Comparison of ENCODE assay signal across 7 mouse cellular contexts in genomic region chr4:59199805-59200204, GRCm38 (mm10). TPM values are rescaled to one million over a fixed set of nuclear protein-coding genes. Genes with fewer than 3 reads are reported as not detected.
DNase-seq lines count a peak whose midpoint lies in the region; ATAC-seq and TF ChIP-seq lines count a peak whose summit lies in the region.

No protein-coding gene starts in this region.

- peaks cover 38% of the 10 kb centered on the region for H3K4me1 ChIP-seq in liver, adult 2 months (ENCODE audit: control insufficient read depth, insufficient read depth, low read length)
- H3K4me1 ChIP-seq in embryonic facial prominence, embryonic 15.5 days = peaks cover 38% of the 10 kb centered on the region

- no peak for TF ChIP-seq POLR2A in liver, adult 2 months (IDR thresholded peaks at IDR 0.05; ENCODE audit: extremely low read depth, insufficient read depth, low read length)

- H3K9me3 ChIP-seq in embryonic facial prominence, embryonic 15.5 days (replicated peaks) = no peaks in the 10 kb centered on the region

- WGBS in liver, adult 2 months = 17% methylated on average over 8 of the region's 8 CpGs
- WGBS in embryonic facial prominence, embryonic 15.5 days = 45% methylated on average over 8 of the region's 8 CpGs

- H3K27ac ChIP-seq in liver, adult 2 months (replicated peaks; ENCODE audit: insufficient read depth, low read depth, low read length) = no peak overlapping the region
- H3K27ac ChIP-seq in embryonic facial prominence, embryonic 15.5 days (replicated peaks) = 0 out of 2 replicates have a peak overlapping the region, but pooled peaks have one; percentile 25

- no peaks in the 10 kb centered on the region for H3K36me3 ChIP-seq in liver, adult 2 months (ENCODE audit: control insufficient read depth, insufficient read depth, low read length)
- no peaks in the 10 kb centered on the region for H3K36me3 ChIP-seq in embryonic facial prominence, embryonic 15.5 days

- TF ChIP-seq CTCF in liver, adult 2 months (IDR thresholded peaks at IDR 0.05; ENCODE audit: low read depth, low read length) = no peak

- no peak overlapping the region; the same call in 1 of the 2 replicates for H3K4me2 ChIP-seq in embryonic facial prominence, embryonic 15.5 days (replicated peaks)

- peaks cover 49% of the 10 kb centered on the region for H3K79me2 ChIP-seq in liver, adult 2 months (ENCODE audit: control insufficient read depth, insufficient read depth, low read length)

- no peak overlapping the region for H3K4me3 ChIP-seq in liver, adult 2 months (ENCODE audit: insufficient read depth, low read depth, low read length)
- no peak overlapping the region for H3K4me3 ChIP-seq in embryonic facial prominence, embryonic 15.5 days (replicated peaks)

- peak; percentile 92 for DNase-seq in heart, adult 11 months
- DNase-seq in heart, adult 9 months (ENCODE audit: low spot score in 2 of 2) = no peak
- peak; percentile 48 for DNase-seq in liver, adult 2 months (ENCODE audit: extremely low read depth, low read depth, low spot score)
- no peak for DNase-seq in liver
- DNase-seq in adipocyte (ENCODE audit: low spot score) = no peak

- no peak overlapping the region for H3K9ac ChIP-seq in liver, adult 2 months (ENCODE audit: low read depth, low read length)
- no peak overlapping the region for H3K9ac ChIP-seq in embryonic facial prominence, embryonic 15.5 days

- ATAC-seq in embryonic facial prominence, embryonic 15.5 days (ENCODE audit: insufficient number of reproducible peaks, low FRiP score, low TSS enrichment, low read depth) = no peak
- peak; percentile 43 for ATAC-seq in megakaryocyte-erythroid progenitor cell, adult 5-6 weeks (replicated peaks; ENCODE audit: low FRiP score, low TSS enrichment, poor library complexity, severe bottlenecking)

- H3K27me3 ChIP-seq in liver, adult 2 months (ENCODE audit: control insufficient read depth, insufficient read depth, low read length) = no peaks in the 10 kb centered on the region
- H3K27me3 ChIP-seq in embryonic facial prominence, embryonic 15.5 days = no peaks in the 10 kb centered on the region

RNA-seq across cellular contexts. Expression of gene Ugcg, which starts 10.7 kb away (rescaled TPM):
- total RNA-seq in liver, adult 2 months (2014; rRNA removed) = 17.1 and 23.0 TPM in 2 replicates
- polyA plus RNA-seq in liver, adult 2 months (2012; rRNA removed) = 13.9 and 25.4 TPM in 2 replicates
- 10.4 and 12.1 TPM in 2 replicates for polyA plus RNA-seq in embryonic facial prominence, embryonic 15.5 days (2015; fragmentation: Nextera tagmentation; extraction: Ambion mirVana)
- 223 and 236 TPM in 2 replicates for total RNA-seq in megakaryocyte-erythroid progenitor cell, adult 5-6 weeks (2014; fragmentation: Nextera tagmentation)
- 225 and 282 TPM in 2 replicates for total RNA-seq in megakaryocyte-erythroid progenitor cell, adult 5-6 weeks (2017)

Comparison
In these comparisons a context has a peak if more than half of its experiments do, and no peak if none do; other contexts are left out.
1. DNase-seq: peak in heart, adult 11 months (single experiment) and liver, adult 2 months (single experiment); none in heart, adult 9 months (0 of 2), liver (single experiment) and adipocyte (single experiment).